ENCODE assay signal across 15 mouse cellular contexts in the genomic region with DNA sequence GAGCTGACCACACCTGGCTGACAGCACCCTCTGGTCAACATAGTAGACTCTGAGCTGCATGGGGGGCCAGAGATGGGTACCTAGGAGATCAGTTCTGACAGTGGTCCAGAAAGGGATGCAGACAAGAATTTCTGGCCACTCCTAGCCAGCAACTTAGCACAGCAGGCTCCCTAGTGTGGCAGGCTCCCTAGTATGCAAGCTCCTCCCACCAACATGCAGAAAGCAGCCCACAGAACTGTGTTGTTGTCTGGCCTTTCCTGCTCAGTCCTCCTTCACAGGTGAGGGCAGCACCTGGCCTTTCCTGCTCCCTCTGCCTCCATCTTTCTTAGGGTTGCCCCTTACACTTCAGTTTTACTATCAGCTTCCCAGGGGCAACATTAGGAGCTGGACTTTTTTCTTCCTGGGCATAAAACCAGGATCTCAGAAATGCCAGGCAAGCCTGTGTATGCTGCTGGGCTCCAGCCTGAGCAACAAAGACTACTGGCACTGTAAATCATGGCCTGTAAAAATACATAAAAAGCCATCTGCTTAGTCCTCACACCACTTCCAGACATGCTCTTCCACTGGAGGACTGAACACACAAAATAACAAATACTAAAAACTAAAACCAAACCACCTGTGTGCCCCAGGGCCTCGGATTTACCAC. TPM values are rescaled to one million over a fixed set of nuclear protein-coding genes. Genes with fewer than 3 reads are reported as not detected.
DNase-seq lines count a peak whose midpoint lies in the region; ATAC-seq and TF ChIP-seq lines count a peak whose summit lies in the region.
"Had no signal": no experiment of that assay in that cellular context is flagged by ENCODE, and none has a peak within 500 bp of the region (broad histone marks: within the 10 kb centered on the region; RNA-seq: fewer than 3 reads in every experiment).

No protein-coding gene starts in this region.

- H3K9me3 ChIP-seq in heart, embryonic 12.5 days (replicated peaks) = no peaks in the 10 kb centered on the region
- H3K9me3 ChIP-seq in heart, postnatal 0 days (replicated peaks; ENCODE audit: control insufficient read depth, low read length) = no peaks in the 10 kb centered on the region
- H3K9me3 ChIP-seq in neural tube, embryonic 15.5 days (replicated peaks) = no peaks in the 10 kb centered on the region
- H3K9me3 ChIP-seq: embryonic facial prominence, embryonic 15.5 days; liver, embryonic 15.5 days had no signal

- H3K4me1 ChIP-seq in heart, embryonic 12.5 days (replicated peaks) = peaks cover 68% of the 10 kb centered on the region
- H3K4me1 ChIP-seq in heart, postnatal 0 days (ENCODE audit: control insufficient read depth, insufficient read depth) = peaks cover 50% of the 10 kb centered on the region
- peaks cover 26% of the 10 kb centered on the region for H3K4me1 ChIP-seq in neural tube, embryonic 15.5 days

- H3K9ac ChIP-seq in heart, embryonic 12.5 days = no peak overlapping the region
- H3K9ac ChIP-seq in heart, postnatal 0 days (replicated peaks; ENCODE audit: low read depth, low read length) = peak overlapping the region; percentile 43; the same call in 1 of the 2 replicates
- H3K9ac ChIP-seq in neural tube, embryonic 15.5 days (replicated peaks) = no peak overlapping the region
- H3K9ac ChIP-seq: embryonic facial prominence, embryonic 15.5 days; liver, embryonic 15.5 days had no signal

- peak overlapping the region; percentile 97 for H3K27ac ChIP-seq in heart, embryonic 12.5 days (ENCODE audit: poor library complexity, severe bottlenecking)
- peak overlapping the region; percentile 21 for H3K27ac ChIP-seq in layer of hippocampus, adult 2 months
- peak overlapping the region; percentile 90 for H3K27ac ChIP-seq in heart, postnatal 0 days (ENCODE audit: low read depth)
- peak overlapping the region; percentile 28; the same call in 1 of the 2 replicates for H3K27ac ChIP-seq in neural tube, embryonic 15.5 days (replicated peaks)
- H3K27ac ChIP-seq: embryonic facial prominence, embryonic 15.5 days; liver, embryonic 15.5 days had no signal

- WGBS in heart, embryonic 12.5 days = 53% methylated on average over 1 of the region's 1 CpGs
- WGBS in heart, postnatal 0 days = 31% methylated on average over 1 of the region's 1 CpGs
- WGBS in neural tube, embryonic 15.5 days = 56% methylated on average over 1 of the region's 1 CpGs

- peak overlapping the region; percentile 20; the same call in 1 of the 2 replicates for H3K4me2 ChIP-seq in heart, embryonic 12.5 days
- no peak overlapping the region for H3K4me2 ChIP-seq in heart, postnatal 0 days (ENCODE audit: low read depth, low read length)
- H3K4me2 ChIP-seq in neural tube, embryonic 15.5 days = no peak overlapping the region
- H3K4me2 ChIP-seq: embryonic facial prominence, embryonic 15.5 days; liver, embryonic 15.5 days had no signal

- TF ChIP-seq CTCF in layer of hippocampus, adult 2 months (conservative IDR thresholded peaks at IDR 0.05) = no peak
- TF ChIP-seq CTCF in heart, postnatal 0 days (IDR thresholded peaks at IDR 0.05; ENCODE audit: low read depth) = no peak

- H3K36me3 ChIP-seq in heart, embryonic 12.5 days = no peaks in the 10 kb centered on the region
- no peaks in the 10 kb centered on the region for H3K36me3 ChIP-seq in heart, postnatal 0 days (replicated peaks; ENCODE audit: control insufficient read depth, insufficient read depth, low read length)
- no peaks in the 10 kb centered on the region for H3K36me3 ChIP-seq in neural tube, embryonic 15.5 days
- H3K36me3 ChIP-seq: embryonic facial prominence, embryonic 15.5 days; liver, embryonic 15.5 days had no signal

- no peak overlapping the region for H3K4me3 ChIP-seq in heart, embryonic 12.5 days
- no peak overlapping the region for H3K4me3 ChIP-seq in layer of hippocampus, adult 2 months
- H3K4me3 ChIP-seq in heart, postnatal 0 days (ENCODE audit: low read depth, low read length) = no peak overlapping the region
- no peak overlapping the region for H3K4me3 ChIP-seq in neural tube, embryonic 15.5 days (replicated peaks)
- H3K4me3 ChIP-seq: embryonic facial prominence, embryonic 15.5 days; liver, embryonic 15.5 days; myocyte had no signal

- no peak for DNase-seq in heart, postnatal 4 days
- no peak for DNase-seq in layer of hippocampus, adult 2 months (ENCODE audit: low spot score in 2 of 2)
- no peak for DNase-seq in layer of hippocampus, adult 11-12 months (ENCODE audit: low spot score)
- no peak for DNase-seq in heart, postnatal 0 days (ENCODE audit: low spot score)
- DNase-seq in ovary, postnatal 14 days (ENCODE audit: low spot score) = no peak
- DNase-seq: cerebellum, adult 9-10 months; kidney, adult 11 months; midbrain, embryonic 14.5 days had no signal

- no peaks in the 10 kb centered on the region for H3K27me3 ChIP-seq in heart, embryonic 12.5 days (replicated peaks)
- no peaks in the 10 kb centered on the region for H3K27me3 ChIP-seq in heart, postnatal 0 days (ENCODE audit: control insufficient read depth, insufficient read depth, low read length)
- no peaks in the 10 kb centered on the region for H3K27me3 ChIP-seq in neural tube, embryonic 15.5 days (replicated peaks)
- H3K27me3 ChIP-seq: embryonic facial prominence, embryonic 15.5 days; liver, embryonic 15.5 days had no signal

- no peak for ATAC-seq in heart, embryonic 12.5 days (ENCODE audit: insufficient number of reproducible peaks, low FRiP score)
- ATAC-seq in heart, postnatal 0 days (ENCODE audit: insufficient read depth, low read depth) = no peak
- ATAC-seq in neural tube, embryonic 15.5 days (ENCODE audit: low FRiP score) = peak; percentile 18; the same call in 1 of the 2 replicates
- ATAC-seq: hindbrain, embryonic 16.5 days; lung, postnatal 0 days had no signal

- TF ChIP-seq EP300 in heart, postnatal 0 days (IDR thresholded peaks at IDR 0.05; ENCODE audit: low read depth) = no peak

RNA-seq across cellular contexts. Expression of a gene that starts 22.5 kb away (rescaled TPM):
- polyA plus RNA-seq in heart, embryonic 12.5 days (2016; fragmentation: Nextera tagmentation; extraction: Ambion mirVana) = 459 and 491 TPM in 2 replicates
- 100 to 1,000 TPM; 234 to 247 TPM for total RNA-seq in heart, postnatal 4 days (2021)
- 100 to 1,000 TPM; 275 to 283 TPM for total RNA-seq in layer of hippocampus, adult 2 months (2021)
- 36.9 and 48.7 TPM in 2 replicates for total RNA-seq in heart, postnatal 0 days (2014; rRNA removed; ENCODE audit: low replicate concordance)
- 541 and 578 TPM in 2 replicates for polyA plus RNA-seq in heart, postnatal 0 days (2015; fragmentation: Nextera tagmentation; extraction: Ambion mirVana)
- 457 and 498 TPM in 2 replicates for polyA plus RNA-seq in neural tube, embryonic 15.5 days (2015; fragmentation: Nextera tagmentation; extraction: Ambion mirVana)

Comparison
In these comparisons a context has a peak if more than half of its experiments do, and no peak if none do; other contexts are left out.
1. H3K27ac ChIP-seq: peak in every context shown above with its lines; median percentile 97 in heart, embryonic 12.5 days; 90 in heart, postnatal 0 days; 28 in neural tube, embryonic 15.5 days; 21 in layer of hippocampus, adult 2 months.